8 mouse cellular contexts compared by ENCODE assay signal in the genomic region with DNA sequence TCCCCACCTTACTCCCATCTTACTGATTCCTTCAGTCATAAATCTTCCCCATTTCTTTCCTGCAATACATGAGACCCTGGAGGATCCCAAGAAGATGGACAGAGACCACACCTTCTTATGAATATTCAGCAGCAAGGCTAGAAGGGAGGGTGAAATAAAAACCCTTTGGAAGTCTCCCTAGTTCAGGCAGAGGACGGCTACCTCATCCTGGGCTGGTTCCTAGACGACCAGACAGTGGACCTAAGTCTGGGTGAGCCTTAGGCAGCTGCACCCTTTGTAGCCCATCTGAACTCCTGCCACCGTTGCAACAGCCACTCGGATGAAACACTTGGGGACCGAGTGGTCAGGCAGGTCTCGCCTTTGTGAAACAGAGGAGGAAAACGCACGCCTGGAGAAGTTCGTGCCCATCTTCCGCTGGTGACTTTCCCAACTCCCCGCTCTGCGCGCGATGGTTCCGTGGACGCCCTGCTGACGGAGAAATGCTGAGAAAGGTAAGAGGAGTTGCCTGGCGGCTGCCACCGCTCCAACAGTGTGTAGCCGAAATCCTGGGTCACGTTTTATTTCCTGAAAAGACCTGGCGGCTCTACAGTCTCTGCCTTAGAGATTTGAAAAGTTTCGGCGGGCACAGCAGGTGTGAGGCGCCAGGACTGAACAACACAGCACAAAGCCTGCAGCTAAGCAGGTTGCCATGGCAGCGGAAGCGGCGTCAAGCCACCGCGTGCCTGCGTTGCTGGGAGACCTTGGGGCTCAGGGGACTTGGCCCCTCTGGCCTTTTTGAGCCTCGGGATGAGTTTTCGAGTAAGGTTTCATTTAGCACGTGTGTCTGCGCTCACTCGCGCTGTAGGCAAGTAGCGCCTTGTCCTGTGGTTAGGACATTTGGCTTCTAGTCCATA.
A peak's percentile ranks its signal among the peaks of the same experiment; 100 is the strongest.
DNase-seq lines count a peak whose midpoint lies in the region; ATAC-seq and TF ChIP-seq lines count a peak whose summit lies in the region.

No protein-coding gene starts in this region.

- peak; percentile 93 for DNase-seq in forebrain, embryonic 11.5 days (ENCODE audit: low spot score)
- DNase-seq in hindbrain, embryonic 14.5 days (ENCODE audit: low spot score) = peak; percentile 81
- DNase-seq in layer of hippocampus, postnatal 36 days = peak; percentile 59 to 63
- DNase-seq in lung, postnatal 10 days = peak; percentile 45
- DNase-seq in retina, adult 2 months (ENCODE audit: low read depth, low spot score) = peak; percentile 33
- peak; percentile 86 for DNase-seq in thymus, postnatal 4 days

- H3K27ac ChIP-seq in ES-Bruce4 (ENCODE audit: insufficient read depth, low read length) = no peak overlapping the region
- no peak overlapping the region for H3K27ac ChIP-seq in bone marrow macrophage, adult 2 months (ENCODE audit: insufficient read depth, low read depth, low read length)
- peak overlapping the region; percentile 81 for H3K27ac ChIP-seq in forebrain, embryonic 11.5 days (ENCODE audit: low read depth, low read length)
- peak overlapping the region; percentile 57; the same call in 1 of the 2 replicates for H3K27ac ChIP-seq in hindbrain, embryonic 14.5 days

- TF ChIP-seq POLR2A in ES-Bruce4 (IDR thresholded peaks at IDR 0.05; ENCODE audit: insufficient read depth, low read length) = no peak
- no peak for TF ChIP-seq POLR2A in bone marrow macrophage, adult 2 months (IDR thresholded peaks at IDR 0.05; ENCODE audit: borderline replicate concordance, low read depth, low read length)

- 0 out of 2 replicates have a peak, but pooled peaks cover 2% of the 10 kb centered on the region for H3K27me3 ChIP-seq in ES-Bruce4 (ENCODE audit: control insufficient read depth, insufficient read depth, low read length, poor library complexity, severe bottlenecking)
- H3K27me3 ChIP-seq in forebrain, embryonic 11.5 days (ENCODE audit: control insufficient read depth, insufficient read depth, low read length) = no peaks in the 10 kb centered on the region
- H3K27me3 ChIP-seq in hindbrain, embryonic 14.5 days (ENCODE audit: control insufficient read depth, insufficient read depth, low read length) = no peaks in the 10 kb centered on the region

- peak; percentile 93 for ATAC-seq in forebrain, embryonic 11.5 days (replicated peaks; ENCODE audit: low FRiP score)
- ATAC-seq in hindbrain, embryonic 14.5 days (ENCODE audit: low FRiP score) = peak; percentile 86

- H3K4me1 ChIP-seq in ES-Bruce4 (ENCODE audit: control insufficient read depth, insufficient read depth, low read length) = no peaks in the 10 kb centered on the region
- H3K4me1 ChIP-seq in bone marrow macrophage, adult 2 months (ENCODE audit: control insufficient read depth, insufficient read depth, low read length) = no peaks in the 10 kb centered on the region; the same call in 1 of the 2 replicates
- no peaks in the 10 kb centered on the region; the same call in 1 of the 2 replicates for H3K4me1 ChIP-seq in forebrain, embryonic 11.5 days (replicated peaks; ENCODE audit: control insufficient read depth, insufficient read depth, low read length)
- peaks cover 18% of the 10 kb centered on the region for H3K4me1 ChIP-seq in hindbrain, embryonic 14.5 days (replicated peaks; ENCODE audit: control insufficient read depth, insufficient read depth, low read length)

- no peaks in the 10 kb centered on the region; the same call in 1 of the 2 replicates for H3K9me3 ChIP-seq in ES-Bruce4 (replicated peaks; ENCODE audit: control insufficient read depth, insufficient read depth, low read length, poor library complexity, severe bottlenecking)
- no peaks in the 10 kb centered on the region; the same call in 1 of the 2 replicates for H3K9me3 ChIP-seq in forebrain, embryonic 11.5 days (ENCODE audit: control insufficient read depth, low read length)
- H3K9me3 ChIP-seq in hindbrain, embryonic 14.5 days (ENCODE audit: control insufficient read depth, low read length) = 0 out of 2 replicates have a peak, but pooled peaks cover 8% of the 10 kb centered on the region

- peak overlapping the region; percentile 89 for H3K4me2 ChIP-seq in forebrain, embryonic 11.5 days (ENCODE audit: low read depth, low read length, severe bottlenecking)
- H3K4me2 ChIP-seq in hindbrain, embryonic 14.5 days (replicated peaks) = peak overlapping the region; percentile 91

- H3K9ac ChIP-seq in ES-Bruce4 (ENCODE audit: low read depth, poor library complexity, severe bottlenecking) = no peak overlapping the region
- peak overlapping the region; percentile 56 for H3K9ac ChIP-seq in forebrain, embryonic 11.5 days (ENCODE audit: low read length)
- H3K9ac ChIP-seq in hindbrain, embryonic 14.5 days = peak overlapping the region; percentile 36

- 0 out of 2 replicates have a peak, but pooled peaks have one; percentile 13 for TF ChIP-seq EP300 in ES-Bruce4 (IDR thresholded peaks at IDR 0.05; ENCODE audit: insufficient read depth, low read depth, low read length)

- no peaks in the 10 kb centered on the region for H3K36me3 ChIP-seq in ES-Bruce4 (ENCODE audit: control insufficient read depth, insufficient read depth, low read length, poor library complexity, severe bottlenecking)
- no peaks in the 10 kb centered on the region for H3K36me3 ChIP-seq in forebrain, embryonic 11.5 days (ENCODE audit: control insufficient read depth, insufficient read depth, low read length)
- no peaks in the 10 kb centered on the region for H3K36me3 ChIP-seq in hindbrain, embryonic 14.5 days (replicated peaks; ENCODE audit: control insufficient read depth, insufficient read depth)

- under 1% methylated on average over 38 of the region's 38 CpGs for WGBS in forebrain, embryonic 11.5 days
- under 1% methylated on average over 38 of the region's 38 CpGs for WGBS in hindbrain, embryonic 14.5 days

- H3K4me3 ChIP-seq in ES-Bruce4 (ENCODE audit: low read depth, low read length) = peak overlapping the region; percentile 52
- H3K4me3 ChIP-seq in bone marrow macrophage, adult 2 months (ENCODE audit: insufficient read depth, low read length) = peak overlapping the region; percentile 42
- peak overlapping the region; percentile 41 for H3K4me3 ChIP-seq in forebrain, embryonic 11.5 days (ENCODE audit: low read depth, low read length)
- peak overlapping the region; percentile 33 for H3K4me3 ChIP-seq in hindbrain, embryonic 14.5 days (replicated peaks; ENCODE audit: low read length)

- no peak for TF ChIP-seq CTCF in ES-Bruce4 (IDR thresholded peaks at IDR 0.05; ENCODE audit: low read depth, low read length)
- TF ChIP-seq CTCF in bone marrow macrophage, adult 2 months (IDR thresholded peaks at IDR 0.05; ENCODE audit: low read depth, low read length) = no peak

Comparison
In these comparisons a context has a peak if more than half of its experiments do, and no peak if none do; other contexts are left out.
1. H3K27ac ChIP-seq: peak in forebrain, embryonic 11.5 days (single experiment) and hindbrain, embryonic 14.5 days (single experiment); none in ES-Bruce4 (single experiment) and bone marrow macrophage, adult 2 months (single experiment).
2. DNase-seq: peak in every context shown above with its lines; median percentile 93 in forebrain, embryonic 11.5 days; 86 in thymus, postnatal 4 days; 81 in hindbrain, embryonic 14.5 days; 61 in layer of hippocampus, postnatal 36 days; 45 in lung, postnatal 10 days; 33 in retina, adult 2 months.
3. Peak in every context shown above with its lines, with median percentiles within 50 percentile points of each other: H3K4me3 ChIP-seq.